Mouse (Mus musculus) limb, embryonic 13.5 days (tissue): ENCODE measurements around the gene Vmn1r36. TPM values are rescaled to one million over a fixed set of nuclear protein-coding genes. Genes with fewer than 3 reads are reported as not detected.
"Not testable (repeated sequence)": the region's sequence is repeated elsewhere in the genome, so short reads cannot be mapped to it uniquely, and the experiment has no call there.

ENCODE experiments used
- ATAC-seq: fragments of 200-750 bp; cut with Nextera tagmentation; 2 replicates; pipeline ENCODE4 v1.8.0; 2017; ENCODE audit warnings: low read depth, moderate number of reproducible peaks, moderate TSS enrichment; ENCODE audit not compliant: low FRiP score
- H3K27ac ChIP-seq: fragments of 300-500 bp; sonication (generic); 2 replicates; pipeline ENCODE4 v1.5.1; 2015; ENCODE audit warnings: inconsistent platforms, mild to moderate bottlenecking, moderate library complexity
- H3K27me3 ChIP-seq: fragments of 300-500 bp; sonication (generic); 2 replicates; pipeline ENCODE4 v1.6.1; 2015; ENCODE audit warnings: mild to moderate bottlenecking, inconsistent platforms
- H3K36me3 ChIP-seq: fragments of 300-500 bp; sonication (generic); 2 replicates; pipeline ENCODE4 v1.6.1; 2015; ENCODE audit warnings: inconsistent platforms, mild to moderate bottlenecking, moderate library complexity
- H3K4me1 ChIP-seq: fragments of 300-500 bp; sonication (generic); 2 replicates; pipeline ENCODE4 v1.6.1; 2015; ENCODE audit warnings: inconsistent platforms
- H3K4me2 ChIP-seq: fragments of 300-500 bp; sonication (generic); replicated peaks from 2 replicates; pipeline ENCODE4 v1.6.1; 2015; ENCODE audit warnings: inconsistent platforms, mild to moderate bottlenecking, moderate library complexity
- H3K4me3 ChIP-seq: fragments of 300-500 bp; sonication (generic); 2 replicates; pipeline ENCODE4 v1.5.1; 2015; ENCODE audit warnings: moderate library complexity, mild to moderate bottlenecking, inconsistent platforms
- H3K9ac ChIP-seq: fragments of 300-500 bp; sonication (generic); 2 replicates; pipeline ENCODE4 v1.6.1; 2015; ENCODE audit warnings: mild to moderate bottlenecking, inconsistent platforms
- H3K9me3 ChIP-seq: fragments of 300-500 bp; sonication (generic); 2 replicates; pipeline ENCODE4 v1.6.1; 2016; ENCODE audit warnings: inconsistent platforms
- WGBS: fragments of 180-500 bp; shearing (Covaris S2); methylation state at CpG from one replicate; pipeline ENCODE4 v1.1.7; 2015; 5-methylcytosine and 5-hydroxymethylcytosine counted together
- polyA plus RNA-seq: library from polyadenylated mRNA; unstranded; fragments of >200 nt; fragmentation: Nextera tagmentation; extraction: Ambion mirVana; gene quantifications from 2 replicates; pipeline ENCODE4 v1.2.1, GENCODE M21; 2015

Vmn1r36 gene
- polyA plus RNA-seq: not detected in 2 replicates

DNA sequence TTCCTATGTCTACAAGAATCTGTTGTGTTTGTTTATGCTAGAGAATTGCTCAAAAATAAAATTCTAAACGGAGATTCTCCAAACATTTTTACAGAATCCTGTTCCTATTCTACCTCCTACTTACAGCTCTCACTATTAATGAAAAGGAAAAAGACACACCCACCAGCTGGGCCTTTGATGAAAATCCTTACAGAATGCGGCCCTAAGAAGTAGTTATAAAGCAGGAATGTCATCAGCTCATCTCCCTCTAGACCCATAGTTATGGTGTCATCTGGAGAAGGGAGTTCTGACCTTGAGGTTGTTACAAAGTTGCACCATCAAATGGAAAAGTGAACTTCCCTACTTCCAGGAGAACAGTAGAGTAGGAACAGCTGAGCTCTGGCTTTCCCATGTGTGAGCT lies at the start of gene Vmn1r36:
Vmn1r36 (minus strand) TSS at position 101 of the 400 bp plus-strand sequence.
- not testable (repeated sequence) for H3K9me3 ChIP-seq, H3K4me1 ChIP-seq, H3K27me3 ChIP-seq, H3K9ac ChIP-seq, H3K27ac ChIP-seq, H3K4me2 ChIP-seq, ATAC-seq, H3K36me3 ChIP-seq, H3K4me3 ChIP-seq
- 64% methylated on average over 2 of the region's 2 CpGs for WGBS

DNA sequence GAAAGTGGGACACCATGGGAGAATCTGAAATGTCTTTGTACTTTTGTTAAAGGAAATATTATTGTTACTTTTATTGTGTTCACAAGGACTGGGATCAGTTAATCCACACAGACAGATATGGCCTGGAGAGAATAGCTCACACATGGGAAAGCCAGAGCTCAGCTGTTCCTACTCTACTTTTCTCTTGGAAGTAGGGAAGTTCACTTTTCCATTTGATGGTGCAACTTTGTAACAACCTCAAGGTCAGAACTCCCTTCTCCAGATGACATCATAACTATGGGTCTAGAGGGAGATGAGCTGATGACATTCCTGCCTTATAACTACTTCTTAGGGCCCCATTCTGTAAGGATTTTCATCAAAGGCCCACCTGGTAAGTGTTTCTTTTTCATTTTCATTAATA lies 10.1 kb upstream of the Vmn1r36 start, which contains the start of gene Vmn1r37:
Vmn1r37 (plus strand) TSS at position 301 of the 400 bp plus-strand sequence.
- not testable (repeated sequence) for H3K4me1 ChIP-seq, H3K27me3 ChIP-seq, H3K4me3 ChIP-seq, H3K4me2 ChIP-seq, H3K9me3 ChIP-seq, H3K9ac ChIP-seq, ATAC-seq, H3K36me3 ChIP-seq, H3K27ac ChIP-seq

DNA sequence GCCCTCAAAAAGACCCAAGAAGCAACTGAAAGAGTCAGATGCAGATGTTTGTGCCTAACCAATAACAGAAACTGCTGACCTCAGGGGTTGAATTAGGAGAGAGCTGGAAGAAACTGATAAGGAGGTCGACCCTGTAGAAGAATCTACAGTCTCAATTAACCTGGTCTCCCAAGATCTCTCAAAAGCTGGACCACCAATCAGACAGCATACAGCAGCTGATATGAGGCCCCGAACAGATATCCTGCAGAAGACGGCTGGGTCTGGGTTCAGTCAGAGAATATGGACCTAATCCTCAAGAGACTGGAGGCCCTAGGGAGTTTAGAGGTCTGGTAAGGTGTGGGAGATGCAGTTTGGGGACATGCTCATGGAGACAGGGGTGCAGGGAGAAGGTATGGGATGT lies 5.1 kb downstream of the Vmn1r36 start:
- Histone ChIP-seq H3K36me3 (no peaks in the 10 kb centered on the region), H3K4me1 (no peaks in the 10 kb centered on the region), H3K27ac (no peak overlapping the region), H3K9me3 (no peaks in the 10 kb centered on the region), H3K27me3 (no peaks in the 10 kb centered on the region), H3K4me2 (no peak overlapping the region), H3K9ac (no peak overlapping the region), H3K4me3 (no peak overlapping the region)
- no peak for ATAC-seq
- 85% methylated on average over 3 of the region's 3 CpGs for WGBS

DNA sequence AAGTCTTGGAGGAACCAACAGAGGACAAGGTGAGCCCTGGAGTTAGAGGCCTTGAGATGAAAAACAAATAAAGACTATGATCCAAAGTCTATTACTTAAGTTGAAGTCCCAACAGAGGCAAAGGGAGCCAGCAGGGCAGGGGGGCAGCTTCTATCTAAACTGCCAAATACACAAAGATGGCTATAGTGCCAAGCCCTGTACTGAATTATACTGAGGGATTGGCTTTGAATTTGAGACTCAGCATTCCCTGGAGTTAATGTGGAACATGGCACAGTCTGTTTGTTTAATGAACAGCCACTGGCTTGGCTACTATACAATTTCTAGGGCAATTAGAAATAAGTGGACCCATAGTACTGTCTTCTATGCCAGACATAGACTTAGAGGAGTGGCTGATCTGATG lies 10.1 kb downstream of the Vmn1r36 start:
- Histone ChIP-seq H3K4me3 (no peak overlapping the region), H3K4me2 (no peak overlapping the region), H3K4me1 (no peaks in the 10 kb centered on the region), H3K9ac (no peak overlapping the region), H3K27me3 (no peaks in the 10 kb centered on the region), H3K9me3 (no peaks in the 10 kb centered on the region), H3K36me3 (no peaks in the 10 kb centered on the region), H3K27ac (no peak overlapping the region)
- no peak for ATAC-seq

DNA sequence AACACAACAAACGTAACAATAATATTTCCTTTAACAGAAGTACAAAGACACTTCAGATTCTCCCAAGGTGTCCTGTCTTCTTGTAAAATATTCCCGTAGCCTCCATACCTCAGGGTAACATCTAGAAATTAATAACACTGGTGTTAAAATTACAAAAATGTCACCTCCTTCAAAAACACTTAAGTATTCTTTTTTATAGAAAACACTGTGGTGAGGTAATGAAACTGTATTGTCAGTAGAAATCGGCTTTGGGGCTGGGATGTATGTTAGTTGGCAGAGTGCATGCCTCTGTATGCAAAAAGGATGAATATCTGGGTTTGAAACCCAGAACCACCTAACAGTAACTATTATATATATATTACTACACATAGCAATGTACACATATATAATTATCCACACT lies 33.2 kb downstream of the Vmn1r36 start, which contains the start of gene Vmn1r35:
Vmn1r35 (minus strand) TSS at position 101 of the 400 bp plus-strand sequence.
- Histone ChIP-seq H3K4me3 (no peak within 1 kb of the TSS), H3K4me1 (no peaks in the 10 kb centered on the region), H3K27me3 (no peaks in the 10 kb centered on the region), H3K9me3 (no peaks in the 10 kb centered on the region), H3K27ac (no peak within 1 kb of the TSS), H3K36me3 (no peaks in the 10 kb centered on the region), H3K9ac (no peak within 1 kb of the TSS), H3K4me2 (no peak within 1 kb of the TSS)
- WGBS: 87% methylated on average over 3 of the region's 3 CpGs
- no peak for ATAC-seq

Other genes with a start within 250 kb of the Vmn1r36 start
- gene Mad2l1, start 183.8 kb downstream of the Vmn1r36 start, polyA plus RNA-seq: 83.5 and 86.1 TPM in 2 replicates
- 0.06 and 0.18 TPM in 2 replicates for gene Vmn1r32, start 159.1 kb downstream of the Vmn1r36 start, polyA plus RNA-seq
- not detected in 2 replicates for gene Vmn1r33, start 100.9 kb downstream of the Vmn1r36 start, polyA plus RNA-seq
- gene Vmn1r34, start 75.3 kb downstream of the Vmn1r36 start, polyA plus RNA-seq: not detected in 2 replicates
- not detected in 2 replicates for gene Vmn1r35, start 33.3 kb downstream of the Vmn1r36 start, polyA plus RNA-seq
- not detected in 2 replicates for gene Vmn1r37, start 10.2 kb upstream of the Vmn1r36 start, polyA plus RNA-seq
- not detected in 2 replicates for gene Vmn1r38, start 63.5 kb upstream of the Vmn1r36 start, polyA plus RNA-seq
- gene Vmn1r39, start 91.4 kb upstream of the Vmn1r36 start, polyA plus RNA-seq: not detected in 2 replicates
- 56.6 and 58.5 TPM in 2 replicates for gene Gng12, start 177.2 kb upstream of the Vmn1r36 start, polyA plus RNA-seq